Mouse (Mus musculus) gonadal fat pad, adult 2 months (tissue): ENCODE measurements around the gene Dhx29. TPM values are rescaled to one million over a fixed set of nuclear protein-coding genes. Genes with fewer than 3 reads are reported as not detected.
"Not testable (repeated sequence)": the region's sequence is repeated elsewhere in the genome, so short reads cannot be mapped to it uniquely, and the experiment has no call there.

Experiments
- DNase-seq: peaks from one replicate; pipeline ENCODE4 v3.0.0-alpha.2; 2012; ENCODE audit warnings: low read depth
- polyA plus RNA-seq: library from polyadenylated mRNA; depleted of rRNA; stranded (reverse); fragments of >200 nt; gene quantifications from 2 replicates; pipeline ENCODE4 v1.2.3, GENCODE M21; 2012; rRNA removed

Gene Dhx29
- polyA plus RNA-seq, 1 experiment = 6.7 TPM

DNA sequence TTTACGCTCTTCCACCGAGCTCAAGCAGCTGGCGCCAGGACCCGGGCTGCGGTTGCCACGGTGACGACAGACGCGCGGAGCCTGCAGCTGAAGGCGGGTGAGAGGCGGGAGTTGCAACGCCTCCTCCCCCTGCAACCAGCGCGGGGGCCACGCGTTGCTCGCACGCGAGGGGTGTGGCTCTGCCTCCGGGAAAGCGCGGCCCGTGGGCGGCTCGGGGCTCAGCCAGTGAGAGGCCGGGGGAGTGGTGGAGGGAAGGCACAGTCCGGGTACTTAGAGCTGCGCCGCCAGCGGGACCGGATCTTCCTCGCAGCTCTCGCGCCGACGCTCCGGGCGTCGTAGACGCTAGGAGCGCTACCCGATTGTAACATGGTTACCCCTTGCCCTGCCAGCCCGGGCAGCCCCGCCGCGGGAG lies 60.3 kb downstream of the Dhx29 start, which contains the start of gene Ccno:
Ccno (plus strand) TSS at position 271 of the 412 bp plus-strand sequence.
- DNase-seq = no peak

DNA sequence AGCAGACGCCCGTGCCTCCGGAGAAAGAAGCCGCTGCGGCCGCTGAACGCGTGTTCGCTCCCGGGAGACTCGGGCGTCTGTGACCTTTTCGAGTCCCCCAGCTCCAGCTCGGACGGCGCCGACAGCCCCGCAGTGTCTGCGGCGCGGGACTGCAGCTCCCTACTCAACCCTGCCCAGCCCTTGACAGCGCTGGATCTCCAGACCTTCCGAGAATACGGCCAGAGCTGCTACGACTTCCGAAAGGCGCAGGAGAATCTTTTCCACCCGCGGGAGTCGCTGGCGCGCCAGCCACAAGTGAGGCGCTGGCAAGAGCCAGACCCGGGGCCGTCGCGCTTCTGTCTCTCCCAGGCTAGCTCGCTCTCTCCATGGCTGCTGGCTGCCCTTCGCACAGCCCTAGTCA lies 60.7 kb downstream of the Dhx29 start:
- no peak for DNase-seq

DNA sequence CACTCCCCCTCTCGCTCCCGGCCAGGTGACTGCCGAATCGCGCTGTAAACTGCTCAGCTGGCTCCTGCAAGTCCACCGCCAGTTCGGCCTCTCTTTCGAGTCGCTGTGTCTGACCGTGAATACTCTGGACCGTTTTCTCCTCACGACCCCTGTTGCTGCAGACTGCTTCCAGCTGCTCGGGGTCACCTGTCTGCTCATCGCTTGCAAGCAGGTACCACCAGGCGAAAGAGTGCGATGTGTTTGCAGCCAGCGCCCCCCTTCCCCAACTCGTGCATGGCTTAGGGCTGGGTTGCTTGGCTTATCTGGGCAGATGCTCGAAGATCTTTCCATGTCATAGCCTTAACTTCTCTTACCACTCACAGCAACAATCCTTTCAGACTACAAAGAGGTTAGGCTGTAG lies 61.6 kb downstream of the Dhx29 start:
- no peak for DNase-seq

DNA sequence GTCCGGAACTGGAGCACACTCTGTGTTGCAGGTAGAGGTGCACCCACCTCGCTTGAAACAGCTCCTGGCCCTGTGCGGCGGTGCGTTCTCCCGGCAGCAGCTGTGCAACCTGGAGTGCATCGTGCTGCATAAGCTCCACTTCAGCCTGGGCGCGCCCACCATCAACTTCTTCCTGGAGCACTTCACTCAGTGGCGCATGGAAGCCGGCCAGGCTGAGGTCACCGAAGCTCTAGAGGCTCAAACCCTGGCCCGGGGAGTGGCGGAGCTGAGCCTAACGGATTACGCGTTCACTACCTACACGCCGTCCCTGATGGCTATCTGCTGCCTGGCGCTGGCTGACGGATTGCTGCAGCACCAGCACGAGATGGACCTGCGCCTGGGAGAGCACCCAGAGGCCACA lies 62.3 kb downstream of the Dhx29 start:
- DNase-seq = no peak

- no peak for DNase-seq
These were observed 63.1 kb downstream of the Dhx29 start for GRCm38 (mm10) chr13:112990346-112990745.

- no peak for DNase-seq
These were observed 66.4 kb downstream of the Dhx29 start, which contains the start of gene Mcidas for GRCm38 (mm10) chr13:112993531-112994152. Gene Mcidas, plus strand, starts transcription at chr13:112993845.

DNA sequence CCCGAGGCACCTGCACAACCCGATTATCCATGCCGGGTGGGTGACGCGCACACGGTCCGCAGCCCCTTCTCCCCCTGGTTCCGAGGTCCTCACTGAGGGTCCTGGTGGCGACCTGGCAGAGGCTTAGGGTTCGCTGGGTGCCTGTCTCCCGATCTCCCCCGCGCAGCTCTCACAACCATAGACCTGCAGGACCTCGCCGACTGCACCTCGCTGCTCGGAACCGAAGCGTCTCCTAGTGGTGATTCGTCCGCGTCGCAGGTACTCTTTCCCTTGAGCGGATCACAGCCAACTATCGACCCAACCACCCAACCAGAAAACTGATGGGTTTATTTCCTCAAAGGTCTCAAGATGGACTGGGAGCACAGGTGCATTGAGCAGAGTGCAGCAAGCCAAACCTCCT lies 66.9 kb downstream of the Dhx29 start:
- DNase-seq = no peak

GRCm38 (mm10) chr13:112996407-112996806 lies 69.2 kb downstream of the Dhx29 start:
- DNase-seq = no peak

GRCm38 (mm10) chr13:112997369-112997768 lies 70.1 kb downstream of the Dhx29 start:
- no peak for DNase-seq

DNA sequence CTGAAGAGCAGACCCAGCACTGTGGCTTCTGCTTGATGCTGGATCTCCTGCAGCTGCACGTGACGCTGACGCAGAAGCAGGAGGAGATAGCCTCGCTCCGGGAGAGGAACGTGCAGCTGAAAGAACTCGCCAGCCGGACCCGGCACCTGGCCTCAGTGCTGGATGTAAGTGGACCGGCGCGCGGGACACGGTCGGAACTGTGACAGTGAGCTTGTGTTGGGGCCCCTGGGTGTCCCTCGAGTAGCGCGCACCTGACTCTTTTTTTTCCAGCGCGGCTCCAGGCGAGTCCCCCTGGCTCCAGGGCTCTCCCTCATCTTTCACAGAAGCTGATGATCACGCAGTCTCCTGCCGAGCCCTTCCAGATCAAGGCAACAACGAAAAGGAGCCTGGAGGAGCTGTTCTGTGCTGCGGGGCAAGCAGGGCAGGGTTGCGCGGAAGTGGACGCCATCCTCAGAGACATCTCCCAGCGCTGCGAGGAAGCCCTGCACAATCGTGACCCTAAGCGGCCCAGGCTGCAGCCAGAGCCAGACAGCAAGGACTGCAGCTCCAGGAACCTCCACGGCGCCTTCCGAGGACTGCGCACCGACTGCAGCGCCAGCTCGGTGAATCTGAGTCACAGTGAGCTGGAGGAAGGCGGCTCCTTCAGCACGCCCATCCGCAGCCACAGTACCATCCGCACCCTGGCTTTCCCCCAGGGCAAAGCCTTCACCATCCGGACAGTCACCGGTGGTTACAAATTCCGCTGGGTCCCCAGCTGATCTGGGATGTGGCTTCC lies 71.4 kb downstream of the Dhx29 start:
- DNase-seq = no peak

DNA sequence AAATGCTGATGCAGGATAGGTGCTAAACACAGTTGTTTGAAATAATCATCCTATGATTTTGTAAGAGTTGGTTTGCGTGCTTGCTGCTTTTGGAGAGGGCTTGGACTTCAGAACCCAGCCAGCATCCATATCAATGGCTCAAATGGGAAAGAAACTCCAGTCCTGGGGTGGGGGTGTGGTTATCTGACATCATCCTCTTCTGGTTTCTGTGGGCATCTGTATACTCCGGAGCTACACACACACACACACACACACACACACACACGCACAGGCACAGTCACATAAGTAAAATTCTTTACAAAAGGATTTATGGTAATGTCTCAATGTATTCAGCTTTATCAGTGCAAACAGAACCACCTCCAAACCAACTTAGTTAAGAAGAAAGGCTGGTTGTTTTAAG lies 72.8 kb downstream of the Dhx29 start:
- DNase-seq = no peak

- DNase-seq = no peak
These were observed 73.5 kb downstream of the Dhx29 start for GRCm38 (mm10) chr13:113000576-113001318.

- no peak for DNase-seq
These were observed 85.4 kb downstream of the Dhx29 start for GRCm38 (mm10) chr13:113012683-113013082.

DNA sequence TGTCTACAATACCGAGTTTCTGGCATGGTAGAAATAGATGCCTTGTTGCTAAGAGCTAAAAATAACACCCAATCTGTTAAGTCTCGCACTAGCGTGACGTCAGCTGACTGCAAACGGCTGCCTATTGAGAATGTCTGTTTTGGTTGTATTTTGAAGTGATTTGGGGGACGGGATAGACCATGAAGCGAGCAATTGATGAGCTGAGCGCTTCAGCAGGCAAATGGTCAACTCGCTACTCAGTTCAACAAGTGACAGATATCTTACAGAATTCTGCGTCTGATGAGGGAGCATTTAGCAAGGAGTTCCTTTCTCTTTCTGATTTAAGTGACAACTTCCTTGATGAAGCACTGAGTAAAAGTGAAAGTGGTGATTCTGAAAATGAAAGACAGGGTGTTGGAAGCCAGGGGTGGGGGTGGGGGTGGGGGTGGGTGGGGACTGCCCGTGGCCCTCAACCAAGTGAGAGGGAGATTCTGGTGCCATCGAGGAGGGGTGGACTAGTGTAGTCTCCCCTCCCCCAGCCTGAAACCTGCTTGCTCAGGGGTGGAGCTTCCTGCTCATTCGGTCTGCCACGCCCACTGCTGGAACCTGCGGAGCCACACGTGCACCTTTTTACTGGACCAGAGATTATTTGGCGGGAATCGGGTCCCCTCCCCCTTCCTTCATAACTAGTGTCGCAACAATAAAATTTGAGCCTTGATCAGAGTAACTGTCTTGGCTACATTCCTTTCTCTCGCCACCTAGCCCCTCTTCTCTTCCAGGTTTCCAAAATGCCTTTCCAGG lies 86.1 kb downstream of the Dhx29 start:
- DNase-seq = not testable (repeated sequence)

Other genes with a start within 250 kb of the Dhx29 start
- 36.5 and 41.1 TPM in 2 replicates for gene Plpp1, start 126.7 kb upstream of the Dhx29 start, polyA plus RNA-seq
- 11.0 and 11.4 TPM in 2 replicates for gene Mtrex, start 56 bp upstream of the Dhx29 start, polyA plus RNA-seq
- gene Ccno, start 60.3 kb downstream of the Dhx29 start, polyA plus RNA-seq = 60.3 and 104 TPM in 2 replicates
- gene Mcidas, start 66.4 kb downstream of the Dhx29 start, polyA plus RNA-seq = 0.51 and 0.86 TPM in 2 replicates
- gene Cdc20b, start 107.7 kb downstream of the Dhx29 start, polyA plus RNA-seq = 0.08 TPM in 1 of 2 replicates, not detected in the other
- 18.8 and 21.8 TPM in 2 replicates for gene Gpx8, start 119.0 kb downstream of the Dhx29 start, polyA plus RNA-seq
- gene Gzma, start 173.5 kb downstream of the Dhx29 start, polyA plus RNA-seq = 0.95 and 1.0 TPM in 2 replicates